Mouse (Mus musculus) frontal cortex, postnatal 36 days (tissue): ENCODE measurements around the gene Ggact.

Experiments used
- DNase-seq, 2 experiments: peaks; one replicate each; pipeline ENCODE4 v3.0.0; 2022; ENCODE audit warnings: low spot score in 2 of 2

Ggact gene

GRCm38 (mm10) chr14:122913657-122914056, at the start of gene Ggact:
Ggact (minus strand) TSS chr14:122913757.
- DNase-seq = no peak

GRCm38 (mm10) chr14:122957941-122958340, 44.4 kb upstream of the Ggact start:
- DNase-seq = peak; percentile 86 to 93

GRCm38 (mm10) chr14:122953331-122953730, 39.8 kb upstream of the Ggact start:
- DNase-seq = peak; percentile 55 to 76

GRCm38 (mm10) chr14:122952556-122952955, 39.0 kb upstream of the Ggact start:
- DNase-seq = no peak

- no peak for DNase-seq
Observed at GRCm38 (mm10) chr14:122951676-122952445, 38.3 kb upstream of the Ggact start.

GRCm38 (mm10) chr14:122950915-122951314, 37.4 kb upstream of the Ggact start:
- no peak for DNase-seq

- DNase-seq = no peak
Observed at GRCm38 (mm10) chr14:122943475-122943853, 29.9 kb upstream of the Ggact start.

GRCm38 (mm10) chr14:122942757-122943474, 29.4 kb upstream of the Ggact start:
- peak in 1 of 2 experiments; percentile 12 for DNase-seq

- DNase-seq = no peak
Observed at GRCm38 (mm10) chr14:122936460-122936859, 22.9 kb upstream of the Ggact start.

- DNase-seq = no peak
Observed at GRCm38 (mm10) chr14:122920011-122920410, 6.5 kb upstream of the Ggact start.

GRCm38 (mm10) chr14:122917676-122918075, 4.1 kb upstream of the Ggact start:
- no peak for DNase-seq

- DNase-seq = peak; percentile 58 to 64
Observed at GRCm38 (mm10) chr14:122912812-122913498, 602 bp downstream of the Ggact start.

GRCm38 (mm10) chr14:122912137-122912536, 1.4 kb downstream of the Ggact start:
- no peak for DNase-seq

GRCm38 (mm10) chr14:122911265-122911664, 2.3 kb downstream of the Ggact start:
- DNase-seq = no peak

GRCm38 (mm10) chr14:122909368-122910091, 4.0 kb downstream of the Ggact start:
- DNase-seq = no peak

GRCm38 (mm10) chr14:122908075-122908474, 5.5 kb downstream of the Ggact start:
- DNase-seq = no peak

GRCm38 (mm10) chr14:122905007-122905406, 8.6 kb downstream of the Ggact start:
- DNase-seq = no peak

- no peak for DNase-seq
Observed at GRCm38 (mm10) chr14:122903923-122904351, 9.6 kb downstream of the Ggact start.

- DNase-seq = peak; percentile 24 to 51
Observed at GRCm38 (mm10) chr14:122902884-122903283, 10.7 kb downstream of the Ggact start.

- DNase-seq = no peak
Observed at GRCm38 (mm10) chr14:122902136-122902535, 11.4 kb downstream of the Ggact start.

- DNase-seq = no peak
Observed at GRCm38 (mm10) chr14:122901715-122902114, 11.8 kb downstream of the Ggact start.

GRCm38 (mm10) chr14:122901177-122901576, 12.4 kb downstream of the Ggact start:
- no peak for DNase-seq
